Mouse (Mus musculus): ENCODE data around the gene Arhgap17.

Arhgap17 gene

GRCm38 (mm10) chr7:123276568-123276967 is 93.1 kb downstream of the Arhgap17 start:
- no peak for DNase-seq

GRCm38 (mm10) chr7:123273056-123273455 is 96.7 kb downstream of the Arhgap17 start:
- no peak for DNase-seq

- no peak for DNase-seq
Measured at GRCm38 (mm10) chr7:123258103-123258502, 111.6 kb downstream of the Arhgap17 start.

GRCm38 (mm10) chr7:123254196-123254970 is 115.3 kb downstream of the Arhgap17 start:
- DNase-seq = no peak

- DNase-seq = no peak
Measured at GRCm38 (mm10) chr7:123253396-123253795, 116.3 kb downstream of the Arhgap17 start.

GRCm38 (mm10) chr7:123251343-123251742 is 118.4 kb downstream of the Arhgap17 start:
- no peak for DNase-seq

GRCm38 (mm10) chr7:123248166-123248565 is 121.5 kb downstream of the Arhgap17 start:
- DNase-seq = no peak

- no peak for DNase-seq
Measured at GRCm38 (mm10) chr7:123246504-123247084, 123.1 kb downstream of the Arhgap17 start.

GRCm38 (mm10) chr7:123244833-123245232 is 124.9 kb downstream of the Arhgap17 start:
- no peak for DNase-seq

GRCm38 (mm10) chr7:123242241-123242640 is 127.5 kb downstream of the Arhgap17 start:
- no peak for DNase-seq

GRCm38 (mm10) chr7:123240064-123240463 is 129.7 kb downstream of the Arhgap17 start:
- DNase-seq = no peak

GRCm38 (mm10) chr7:123238621-123239020 is 131.1 kb downstream of the Arhgap17 start:
- DNase-seq = no peak

- peak in 1 of 2 experiments; percentile 31 for DNase-seq
Measured at GRCm38 (mm10) chr7:123235449-123235848, 134.3 kb downstream of the Arhgap17 start.

Data from kidney, postnatal 25 days (tissue).